Mouse (Mus musculus): Measurements from ENCODE around the gene Gm28308. TPM values are rescaled to one million over a fixed set of nuclear protein-coding genes. Genes with fewer than 3 reads are reported as not detected.

Gene Gm28308
- polyA plus RNA-seq, 1 experiment from 2014 or later = not detected

GRCm38 (mm10) chr6:52170166-52170897, 42.8 kb downstream of the Gm28308 start:
- peak; percentile 81 for DNase-seq (ENCODE audit: low spot score)
- 2% methylated on average over 40 of the region's 40 CpGs for WGBS
- ATAC-seq (ENCODE audit: insufficient read depth, low FRiP score, low TSS enrichment) = no peak
- Histone ChIP-seq H3K4me1 (ENCODE audit: control insufficient read depth, insufficient read depth, low read length) (peaks cover 61% of the 10 kb centered on the region), H3K9ac (ENCODE audit: low read length) (peak overlapping the region; percentile 99), H3K9me3 (ENCODE audit: control insufficient read depth, low read length) (no peaks in the 10 kb centered on the region), H3K4me2 (ENCODE audit: low read depth) (peak overlapping the region; percentile 78), H3K27ac (ENCODE audit: low read depth, low read length) (peak overlapping the region; percentile 100), H3K4me3 (ENCODE audit: low read depth, low read length) (peak overlapping the region; percentile 91), H3K36me3 (ENCODE audit: control insufficient read depth, insufficient read depth, low read length) (peaks cover 8% of the 10 kb centered on the region), H3K27me3 (ENCODE audit: control insufficient read depth, insufficient read depth, low read length) (no peaks in the 10 kb centered on the region)

- H3K4me2 ChIP-seq (ENCODE audit: low read depth) = peak overlapping the region; percentile 78
- WGBS = 9% methylated on average over 16 of the region's 16 CpGs
- H3K4me1 ChIP-seq (ENCODE audit: control insufficient read depth, insufficient read depth, low read length) = peaks cover 61% of the 10 kb centered on the region
- peak overlapping the region; percentile 91 for H3K4me3 ChIP-seq (ENCODE audit: low read depth, low read length)
- ATAC-seq (ENCODE audit: insufficient read depth, low FRiP score, low TSS enrichment) = no peak
- H3K9ac ChIP-seq (ENCODE audit: low read length) = peak overlapping the region; percentile 99
- peak; percentile 40 for DNase-seq (ENCODE audit: low spot score)
- H3K36me3 ChIP-seq (ENCODE audit: control insufficient read depth, insufficient read depth, low read length) = peaks cover 8% of the 10 kb centered on the region
- H3K27ac ChIP-seq (ENCODE audit: low read depth, low read length) = peak overlapping the region; percentile 100
- H3K27me3 ChIP-seq (ENCODE audit: control insufficient read depth, insufficient read depth, low read length) = no peaks in the 10 kb centered on the region
- H3K9me3 ChIP-seq (ENCODE audit: control insufficient read depth, low read length) = no peaks in the 10 kb centered on the region
Observed at GRCm38 (mm10) chr6:52169499-52170165, 43.5 kb downstream of the Gm28308 start.

GRCm38 (mm10) chr6:52168191-52169055, 44.7 kb downstream of the Gm28308 start:
- peak overlapping the region; percentile 91 for H3K4me3 ChIP-seq (ENCODE audit: low read depth, low read length)

GRCm38 (mm10) chr6:52167736-52168161, 45.4 kb downstream of the Gm28308 start:
- no peaks in the 10 kb centered on the region for H3K27me3 ChIP-seq (ENCODE audit: control insufficient read depth, insufficient read depth, low read length)
- ATAC-seq (ENCODE audit: insufficient read depth, low FRiP score, low TSS enrichment) = no peak
- H3K4me2 ChIP-seq (ENCODE audit: low read depth) = peak overlapping the region; percentile 78
- peak; percentile 73 for DNase-seq (ENCODE audit: low spot score)
- H3K9me3 ChIP-seq (ENCODE audit: control insufficient read depth, low read length) = no peaks in the 10 kb centered on the region
- H3K27ac ChIP-seq (ENCODE audit: low read depth, low read length) = peak overlapping the region; percentile 100
- 2% methylated on average over 14 of the region's 14 CpGs for WGBS
- peak overlapping the region; percentile 99 for H3K9ac ChIP-seq (ENCODE audit: low read length)
- H3K4me1 ChIP-seq (ENCODE audit: control insufficient read depth, insufficient read depth, low read length) = peaks cover 55% of the 10 kb centered on the region
- H3K4me3 ChIP-seq (ENCODE audit: low read depth, low read length) = peak overlapping the region; percentile 91
- peaks cover 8% of the 10 kb centered on the region for H3K36me3 ChIP-seq (ENCODE audit: control insufficient read depth, insufficient read depth, low read length)

More at GRCm38 (mm10) chr6:52168191-52169055, 44.7 kb downstream of the Gm28308 start:
- ATAC-seq (ENCODE audit: insufficient read depth, low FRiP score, low TSS enrichment) (no peak), DNase-seq (ENCODE audit: low spot score) (peak; percentile 81)
- Histone ChIP-seq H3K9me3 (ENCODE audit: control insufficient read depth, low read length) (no peaks in the 10 kb centered on the region), H3K4me2 (ENCODE audit: low read depth) (peak overlapping the region; percentile 78), H3K9ac (ENCODE audit: low read length) (peak overlapping the region; percentile 99), H3K36me3 (ENCODE audit: control insufficient read depth, insufficient read depth, low read length) (peaks cover 8% of the 10 kb centered on the region), H3K27ac (ENCODE audit: low read depth, low read length) (peak overlapping the region; percentile 100), H3K4me1 (ENCODE audit: control insufficient read depth, insufficient read depth, low read length) (peaks cover 52% of the 10 kb centered on the region), H3K27me3 (ENCODE audit: control insufficient read depth, insufficient read depth, low read length) (no peaks in the 10 kb centered on the region)
- under 1% methylated on average over 42 of the region's 42 CpGs for WGBS

- no peaks in the 10 kb centered on the region for H3K27me3 ChIP-seq (ENCODE audit: control insufficient read depth, insufficient read depth, low read length)
- H3K27ac ChIP-seq (ENCODE audit: low read depth, low read length) = peak overlapping the region; percentile 100
- H3K4me2 ChIP-seq (ENCODE audit: low read depth) = peak overlapping the region; percentile 78
Observed at GRCm38 (mm10) chr6:52167176-52167575, 46.0 kb downstream of the Gm28308 start.

GRCm38 (mm10) chr6:52166431-52167077, 46.6 kb downstream of the Gm28308 start:
- DNase-seq (ENCODE audit: low spot score) = peak; percentile 68
- Histone ChIP-seq H3K4me3 (ENCODE audit: low read depth, low read length) (peak overlapping the region; percentile 91), H3K4me2 (ENCODE audit: low read depth) (peak overlapping the region; percentile 78), H3K9ac (ENCODE audit: low read length) (peak overlapping the region; percentile 99), H3K36me3 (ENCODE audit: control insufficient read depth, insufficient read depth, low read length) (peaks cover 5% of the 10 kb centered on the region; the same call in 1 of the 2 replicates), H3K9me3 (ENCODE audit: control insufficient read depth, low read length) (no peaks in the 10 kb centered on the region), H3K27ac (ENCODE audit: low read depth, low read length) (peak overlapping the region; percentile 100), H3K27me3 (ENCODE audit: control insufficient read depth, insufficient read depth, low read length) (no peaks in the 10 kb centered on the region), H3K4me1 (ENCODE audit: control insufficient read depth, insufficient read depth, low read length) (peaks cover 52% of the 10 kb centered on the region)
- ATAC-seq (ENCODE audit: insufficient read depth, low FRiP score, low TSS enrichment) = no peak
- WGBS = 2% methylated on average over 4 of the region's 4 CpGs

More at GRCm38 (mm10) chr6:52167176-52167575, 46.0 kb downstream of the Gm28308 start:
- H3K4me3 ChIP-seq (ENCODE audit: low read depth, low read length) = peak overlapping the region; percentile 91
- H3K9me3 ChIP-seq (ENCODE audit: control insufficient read depth, low read length) = no peaks in the 10 kb centered on the region
- WGBS = 21% methylated on average over 1 of the region's 1 CpGs
- H3K36me3 ChIP-seq (ENCODE audit: control insufficient read depth, insufficient read depth, low read length) = peaks cover 7% of the 10 kb centered on the region
- DNase-seq (ENCODE audit: low spot score) (no peak), ATAC-seq (ENCODE audit: insufficient read depth, low FRiP score, low TSS enrichment) (no peak)
- peak overlapping the region; percentile 99 for H3K9ac ChIP-seq (ENCODE audit: low read length)
- peaks cover 55% of the 10 kb centered on the region for H3K4me1 ChIP-seq (ENCODE audit: control insufficient read depth, insufficient read depth, low read length)

- H3K36me3 ChIP-seq (ENCODE audit: control insufficient read depth, insufficient read depth, low read length) = peaks cover 5% of the 10 kb centered on the region; the same call in 1 of the 2 replicates
- peaks cover 44% of the 10 kb centered on the region for H3K4me1 ChIP-seq (ENCODE audit: control insufficient read depth, insufficient read depth, low read length)
- ATAC-seq (ENCODE audit: insufficient read depth, low FRiP score, low TSS enrichment) = no peak
- peak overlapping the region; percentile 91 for H3K4me3 ChIP-seq (ENCODE audit: low read depth, low read length)
- no peaks in the 10 kb centered on the region for H3K27me3 ChIP-seq (ENCODE audit: control insufficient read depth, insufficient read depth, low read length)
- peak overlapping the region; percentile 78 for H3K4me2 ChIP-seq (ENCODE audit: low read depth)
- H3K9ac ChIP-seq (ENCODE audit: low read length) = peak overlapping the region; percentile 99
- H3K27ac ChIP-seq (ENCODE audit: low read depth, low read length) = peak overlapping the region; percentile 100
- no peaks in the 10 kb centered on the region for H3K9me3 ChIP-seq (ENCODE audit: control insufficient read depth, low read length)
- under 1% methylated on average over 28 of the region's 28 CpGs for WGBS
- DNase-seq (ENCODE audit: low spot score) = peak; percentile 74
Observed at GRCm38 (mm10) chr6:52165441-52166370, 47.4 kb downstream of the Gm28308 start.

All from neural tube, embryonic 11.5 days (tissue).